Mouse (Mus musculus): Measurements from ENCODE around the gene Ids.
"Not testable (repeated sequence)": the region's sequence is repeated elsewhere in the genome, so short reads cannot be mapped to it uniquely, and the experiment has no call there.

DNA sequence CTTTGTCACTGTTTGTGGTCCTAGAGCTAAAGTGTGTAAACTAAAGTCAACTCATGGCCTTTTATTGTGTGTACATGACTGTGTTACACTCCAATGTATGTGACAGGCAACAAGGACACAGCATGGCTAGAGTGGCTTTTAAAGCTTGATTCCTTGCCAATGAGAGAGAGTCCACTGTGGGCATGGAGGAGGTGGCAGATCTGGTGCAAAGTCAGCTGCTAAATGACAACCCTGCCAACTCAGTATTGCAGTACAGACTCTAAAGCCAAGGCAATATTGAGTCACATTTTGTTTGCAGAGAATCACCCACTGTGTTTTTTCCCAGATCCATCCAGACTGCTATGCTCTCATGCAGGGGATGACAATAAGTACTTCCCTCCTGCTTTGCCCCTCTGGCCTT lies 27.8 kb upstream of the Ids start:
- TF ChIP-seq CTCF (IDR thresholded peaks at IDR 0.05; ENCODE audit: insufficient read depth, low read length); POLR2A (IDR thresholded peaks at IDR 0.05; ENCODE audit: borderline replicate concordance, extremely low read depth, low read depth, low read length): not testable (repeated sequence)
